Mouse (Mus musculus): ENCODE data around the gene Gm5142. TPM values are rescaled to one million over a fixed set of nuclear protein-coding genes. Genes with fewer than 3 reads are reported as not detected.

The Gm5142 gene
- total and polyA plus RNA-seq, 3 experiments = not detected

- Histone ChIP-seq H3K9me3 (replicated peaks; ENCODE audit: insufficient read depth, low read length) (no peaks in the 10 kb centered on the region), H3K79me2 (ENCODE audit: control insufficient read depth, insufficient read depth, low read length, poor library complexity) (no peaks in the 10 kb centered on the region), H3K27me3 (ENCODE audit: control insufficient read depth in 1 of 2, insufficient read depth in 2 of 2, low read length in 2 of 2) (no peaks in the 10 kb centered on the region), H3K36me3 (ENCODE audit: control insufficient read depth in 1 of 2, insufficient read depth in 2 of 2, low read length in 2 of 2) (no peaks in the 10 kb centered on the region), H3K27ac (ENCODE audit: control insufficient read depth, low read depth, low read length) (no peak overlapping the region), H3K4me1 (ENCODE audit: control insufficient read depth in 1 of 2, insufficient read depth in 2 of 2, low read length in 2 of 2) (no peaks in the 10 kb centered on the region), H3K4me3 (ENCODE audit: control insufficient read depth in 1 of 2, insufficient read depth in 1 of 2, low read depth in 2 of 2, low read length in 2 of 2) (no peak overlapping the region), H3K9ac (ENCODE audit: control insufficient read depth, low read depth, low read length, poor library complexity, severe bottlenecking) (no peak overlapping the region)
- no peak for DNase-seq (ENCODE audit: low read depth, low spot score)
- TF ChIP-seq MAZ (IDR thresholded peaks at IDR 0.05; ENCODE audit: low read depth, low read length) (no peak), BHLHE40 (IDR thresholded peaks at IDR 0.05; ENCODE audit: borderline replicate concordance, low read depth, low read length) (no peak), EP300 (IDR thresholded peaks at IDR 0.05; ENCODE audit: low read depth in 1 of 2, low read length in 2 of 2) (no peak), ZC3H11A (IDR thresholded peaks at IDR 0.05; ENCODE audit: low read depth, low read length) (no peak), ETS1 (IDR thresholded peaks at IDR 0.05; ENCODE audit: low read depth, low read length) (0 out of 2 replicates have a peak, but pooled peaks have one; percentile 20), RAD21 (IDR thresholded peaks at IDR 0.05; ENCODE audit: low read depth, low read length) (no peak), CHD1 (IDR thresholded peaks at IDR 0.05; ENCODE audit: low read depth, low read length) (no peak), UBTF (IDR thresholded peaks at IDR 0.05; ENCODE audit: borderline replicate concordance, insufficient read depth, low read depth, low read length) (no peak)
These were observed 7.0 kb upstream of the Gm5142 start for GRCm38 (mm10) chr14:59185514-59185913.

DNA sequence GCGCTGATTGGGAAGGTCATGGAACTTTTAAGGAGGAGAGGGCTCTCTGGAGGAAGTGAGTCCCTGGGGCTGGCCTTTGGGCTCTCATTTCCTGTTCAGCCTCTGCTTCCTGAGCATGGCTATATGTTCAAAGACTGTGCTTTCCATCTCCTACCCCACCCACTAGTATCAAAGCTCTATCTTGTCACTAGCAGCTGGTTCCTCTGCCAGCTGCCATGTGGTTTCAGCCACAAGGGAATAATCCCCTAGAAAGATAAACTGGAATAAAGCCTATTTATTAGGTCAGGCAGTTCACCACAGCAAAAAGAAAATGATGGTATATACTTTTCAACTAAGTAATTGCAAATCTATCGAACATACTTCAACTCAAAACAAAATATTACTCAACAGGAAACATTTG is 4.2 kb upstream of the Gm5142 start:
- no peaks in the 10 kb centered on the region for H3K79me2 ChIP-seq (ENCODE audit: control insufficient read depth, insufficient read depth, low read length, poor library complexity)
- H3K36me3 ChIP-seq (ENCODE audit: control insufficient read depth in 1 of 2, insufficient read depth in 2 of 2, low read length in 2 of 2) = no peaks in the 10 kb centered on the region
- no peak overlapping the region for H3K27ac ChIP-seq (ENCODE audit: control insufficient read depth, low read depth, low read length)
- H3K27me3 ChIP-seq (ENCODE audit: control insufficient read depth in 1 of 2, insufficient read depth in 2 of 2, low read length in 2 of 2) = no peaks in the 10 kb centered on the region
- no peak overlapping the region for H3K4me3 ChIP-seq (ENCODE audit: control insufficient read depth in 1 of 2, insufficient read depth in 1 of 2, low read depth in 2 of 2, low read length in 2 of 2)
- H3K9me3 ChIP-seq (replicated peaks; ENCODE audit: insufficient read depth, low read length) = no peaks in the 10 kb centered on the region
- H3K9ac ChIP-seq (ENCODE audit: control insufficient read depth, low read depth, low read length, poor library complexity, severe bottlenecking) = no peak overlapping the region
- DNase-seq (ENCODE audit: low read depth, low spot score) = no peak
- no peaks in the 10 kb centered on the region for H3K4me1 ChIP-seq (ENCODE audit: control insufficient read depth in 1 of 2, insufficient read depth in 2 of 2, low read length in 2 of 2)
- TF ChIP-seq POLR2A (IDR thresholded peaks at IDR 0.05; ENCODE audit: control insufficient read depth in 1 of 2, insufficient read depth in 1 of 2, low read depth in 1 of 2, low read length in 2 of 2, poor library complexity in 1 of 2) (no peak), RAD21 (IDR thresholded peaks at IDR 0.05; ENCODE audit: low read depth, low read length) (no peak), USF2 (IDR thresholded peaks at IDR 0.05; ENCODE audit: borderline replicate concordance in 1 of 2, insufficient read depth in 1 of 2, low read depth in 1 of 2, low read length in 2 of 2) (no peak), ETS1 (IDR thresholded peaks at IDR 0.05; ENCODE audit: low read depth, low read length) (peak; percentile 75; the same call in 1 of the 2 replicates)

- Histone ChIP-seq H3K36me3 (ENCODE audit: control insufficient read depth in 1 of 2, insufficient read depth in 2 of 2, low read length in 2 of 2) (no peaks in the 10 kb centered on the region), H3K4me3 (ENCODE audit: control insufficient read depth in 1 of 2, insufficient read depth in 1 of 2, low read depth in 2 of 2, low read length in 2 of 2) (no peak overlapping the region), H3K9ac (ENCODE audit: control insufficient read depth, low read depth, low read length, poor library complexity, severe bottlenecking) (no peak overlapping the region), H3K27ac (ENCODE audit: control insufficient read depth, low read depth, low read length) (no peak overlapping the region), H3K79me2 (ENCODE audit: control insufficient read depth, insufficient read depth, low read length, poor library complexity) (no peaks in the 10 kb centered on the region), H3K9me3 (replicated peaks; ENCODE audit: insufficient read depth, low read length) (no peaks in the 10 kb centered on the region), H3K27me3 (ENCODE audit: control insufficient read depth in 1 of 2, insufficient read depth in 2 of 2, low read length in 2 of 2) (no peaks in the 10 kb centered on the region), H3K4me1 (ENCODE audit: control insufficient read depth in 1 of 2, insufficient read depth in 2 of 2, low read length in 2 of 2) (no peaks in the 10 kb centered on the region)
- TF ChIP-seq ELF1 (IDR thresholded peaks at IDR 0.05; ENCODE audit: low read depth, low read length) (no peak), POLR2AphosphoS5 (IDR thresholded peaks at IDR 0.05; ENCODE audit: borderline replicate concordance, low read depth, low read length) (no peak), SIN3A (IDR thresholded peaks at IDR 0.05; ENCODE audit: low read length) (no peak), MXI1 (IDR thresholded peaks at IDR 0.05; ENCODE audit: low read depth, low read length) (no peak), MAZ (IDR thresholded peaks at IDR 0.05; ENCODE audit: low read depth, low read length) (no peak)
- no peak for DNase-seq (ENCODE audit: low read depth, low spot score)
These were observed 21.4 kb downstream of the Gm5142 start for GRCm38 (mm10) chr14:59157016-59157698.

Measured in MEL (cell line).